Mouse (Mus musculus) CH12.LX (cell line): ENCODE measurements around the gene Olfr49. TPM values are rescaled to one million over a fixed set of nuclear protein-coding genes. Genes with fewer than 3 reads are reported as not detected.

Experiments used
- DNase-seq: peaks from one replicate; pipeline ENCODE4 v3.0.0-alpha.2; 2013; ENCODE audit errors: extremely low read depth
- H3K27ac ChIP-seq: 2 replicates; pipeline ENCODE4 v1.5.1; 2012; ENCODE audit warnings: low read depth, mild to moderate bottlenecking, control low read depth, moderate library complexity; ENCODE audit not compliant: insufficient read depth
- H3K27me3 ChIP-seq: replicated peaks from 2 replicates; pipeline ENCODE3; 2012; ENCODE audit warnings: inconsistent platforms
- H3K36me3 ChIP-seq, 2 experiments: replicated peaks in 1 of 2; 2 replicates each; pipeline versions ENCODE3 to v1.6.1; 2012; ENCODE audit warnings: inconsistent platforms in 1 of 2, low read length in 1 of 2, mild to moderate bottlenecking in 1 of 2, mixed read lengths in 1 of 2, moderate library complexity in 1 of 2; ENCODE audit not compliant: control insufficient read depth in 1 of 2, insufficient read depth in 1 of 2
- H3K4me1 ChIP-seq, 2 experiments: 2 replicates each; pipeline ENCODE4 v1.6.1; 2012; ENCODE audit warnings: inconsistent platforms in 1 of 2, moderate library complexity in 1 of 2; ENCODE audit not compliant: insufficient read depth in 2 of 2, control insufficient read depth in 1 of 2
- H3K4me2 ChIP-seq: 2 replicates; pipeline ENCODE4 v1.6.1; 2012; ENCODE audit warnings: low read depth, mild to moderate bottlenecking, control low read depth; ENCODE audit not compliant: poor library complexity, insufficient read depth, severe bottlenecking
- H3K4me3 ChIP-seq, 3 experiments: fragments of 150-350 bp in 1 of 3; sonication (generic) in 1 of 3; replicated peaks in 1 of 3; 2 replicates each; pipeline versions ENCODE3 to v1.5.1; 2011 to 2012; ENCODE audit warnings: low read depth in 2 of 3, low read length in 2 of 3, mild to moderate bottlenecking in 2 of 3, moderate library complexity in 2 of 3, control low read depth in 1 of 3, improper control_type of control experiment in 1 of 3, inconsistent platforms in 1 of 3, mixed read lengths in 1 of 3; ENCODE audit not compliant: poor library complexity in 1 of 3
- H3K79me2 ChIP-seq: replicated peaks from 2 replicates; pipeline ENCODE4 v1.6.1; 2012; ENCODE audit warnings: mild to moderate bottlenecking, moderate library complexity; ENCODE audit not compliant: control insufficient read depth, poor library complexity, insufficient read depth, severe bottlenecking; ENCODE audit errors: extremely low read depth
- H3K9ac ChIP-seq: 2 replicates; pipeline ENCODE4 v1.6.1; 2012; ENCODE audit warnings: low read depth, mild to moderate bottlenecking, control low read depth, moderate library complexity; ENCODE audit not compliant: insufficient read depth
- H3K9me3 ChIP-seq: replicated peaks from 2 replicates; pipeline ENCODE3; 2012; ENCODE audit warnings: low read length, inconsistent platforms, mixed read lengths
- BHLHE40 ChIP-seq: IDR thresholded peaks from 2 replicates; pipeline ENCODE4 v1.6.1; 2011; ENCODE audit warnings: mild to moderate bottlenecking, low read depth, low read length, improper control_type of control experiment
- CHD1 ChIP-seq: IDR thresholded peaks from 2 replicates; pipeline ENCODE4 v1.6.1; 2012; ENCODE audit warnings: low read depth, low read length, improper control_type of control experiment, inconsistent platforms
- E2F4 ChIP-seq: IDR thresholded peaks from 2 replicates; pipeline ENCODE4 v1.6.1; 2011; ENCODE audit warnings: low read depth, low read length, improper control_type of control experiment; ENCODE audit not compliant: insufficient replicate concordance
- ELF1 ChIP-seq: IDR thresholded peaks from 2 replicates; pipeline ENCODE4 v1.6.1; 2014; ENCODE audit warnings: low read depth, mild to moderate bottlenecking, inconsistent platforms, low read length, improper control_type of control experiment
- EP300 ChIP-seq: IDR thresholded peaks from 2 replicates; pipeline ENCODE4 v1.6.1; 2011; ENCODE audit warnings: low read length, improper control_type of control experiment
- GABPA ChIP-seq: IDR thresholded peaks from 2 replicates; pipeline ENCODE4 v1.6.1; 2012; ENCODE audit warnings: low read depth, low read length, improper control_type of control experiment, inconsistent platforms; ENCODE audit not compliant: insufficient replicate concordance
- HCFC1 ChIP-seq: IDR thresholded peaks from 2 replicates; pipeline ENCODE4 v1.6.1; 2012; ENCODE audit warnings: low read depth, mild to moderate bottlenecking, inconsistent platforms, low read length, improper control_type of control experiment
- IRF4 ChIP-seq: IDR thresholded peaks from 2 replicates; pipeline ENCODE4 v1.6.1; 2014; ENCODE audit warnings: low read depth, mild to moderate bottlenecking, inconsistent platforms, low read length, improper control_type of control experiment
- JUN ChIP-seq: IDR thresholded peaks from 2 replicates; pipeline ENCODE4 v1.6.1; 2011; ENCODE audit warnings: low read depth, mild to moderate bottlenecking, low read length, improper control_type of control experiment, moderate library complexity; ENCODE audit not compliant: insufficient read depth
- KAT2A ChIP-seq: IDR thresholded peaks from 2 replicates; pipeline ENCODE4 v1.6.1; 2012; ENCODE audit warnings: low read length, improper control_type of control experiment, inconsistent platforms; ENCODE audit not compliant: insufficient replicate concordance
- MAFK ChIP-seq: IDR thresholded peaks from 2 replicates; pipeline ENCODE4 v1.6.1; 2011; ENCODE audit warnings: low read length, improper control_type of control experiment; ENCODE audit not compliant: insufficient replicate concordance
- MAX ChIP-seq: IDR thresholded peaks from 2 replicates; pipeline ENCODE4 v1.6.1; 2011; ENCODE audit warnings: low read length, improper control_type of control experiment
- MEF2A ChIP-seq: IDR thresholded peaks from 2 replicates; pipeline ENCODE4 v1.6.1; 2014; ENCODE audit warnings: low read depth, mild to moderate bottlenecking, inconsistent platforms, low read length, improper control_type of control experiment, borderline replicate concordance
- MXI1 ChIP-seq: IDR thresholded peaks from 2 replicates; pipeline ENCODE4 v1.6.1; 2011; ENCODE audit warnings: mild to moderate bottlenecking, low read depth, low read length, improper control_type of control experiment
- MYC ChIP-seq: IDR thresholded peaks from 2 replicates; pipeline ENCODE4 v1.6.1; 2011; ENCODE audit warnings: low read depth, mild to moderate bottlenecking, improper control_type of control experiment, low read length
- NELFE ChIP-seq: IDR thresholded peaks from 2 replicates; pipeline ENCODE4 v1.6.1; 2011; ENCODE audit warnings: low read depth, low read length, improper control_type of control experiment
- POLR2A ChIP-seq: IDR thresholded peaks from 2 replicates; pipeline ENCODE4 v1.6.1; 2011; ENCODE audit warnings: low read depth, mild to moderate bottlenecking, improper control_type of control experiment, low read length
- RAD21 ChIP-seq: IDR thresholded peaks from 2 replicates; pipeline ENCODE4 v1.6.1; 2011; ENCODE audit warnings: low read depth, mild to moderate bottlenecking, low read length, improper control_type of control experiment, moderate library complexity
- RCOR1 ChIP-seq: conservative IDR thresholded peaks from 2 replicates; pipeline ENCODE4 v1.6.1; 2012; ENCODE audit warnings: low read depth, mild to moderate bottlenecking, inconsistent platforms, low read length, improper control_type of control experiment
- SIN3A ChIP-seq: IDR thresholded peaks from 2 replicates; pipeline ENCODE4 v1.6.1; 2012; ENCODE audit warnings: low read length, improper control_type of control experiment, inconsistent platforms
- TBP ChIP-seq: conservative IDR thresholded peaks from 2 replicates; pipeline ENCODE4 v1.6.1; 2011; ENCODE audit warnings: low read depth, low read length, improper control_type of control experiment
- UBTF ChIP-seq: IDR thresholded peaks from 2 replicates; pipeline ENCODE4 v1.6.1; 2012; ENCODE audit warnings: low read depth, mild to moderate bottlenecking, inconsistent platforms, low read length, improper control_type of control experiment, moderate library complexity
- USF1 ChIP-seq: IDR thresholded peaks from 2 replicates; pipeline ENCODE4 v1.6.1; 2014; ENCODE audit warnings: low read depth, mild to moderate bottlenecking, inconsistent platforms, low read length, improper control_type of control experiment
- USF2 ChIP-seq: conservative IDR thresholded peaks from 2 replicates; pipeline ENCODE4 v1.6.1; 2011; ENCODE audit warnings: low read depth, low read length, improper control_type of control experiment
- ZC3H11A ChIP-seq: IDR thresholded peaks from 2 replicates; pipeline ENCODE4 v1.6.1; 2012; ENCODE audit warnings: low read depth, mild to moderate bottlenecking, inconsistent platforms, low read length, improper control_type of control experiment
- ZMIZ1 ChIP-seq: IDR thresholded peaks from 2 replicates; pipeline ENCODE4 v1.6.1; 2012; ENCODE audit warnings: low read depth, mild to moderate bottlenecking, inconsistent platforms, low read length, improper control_type of control experiment
- ZNF384 ChIP-seq: IDR thresholded peaks from 2 replicates; pipeline ENCODE4 v1.6.1; 2012; ENCODE audit warnings: low read depth, low read length, improper control_type of control experiment, inconsistent platforms
- dilution Hi-C: fragments of 300-500 bp; cut with MboI; formaldehyde crosslinking; loops from 2 replicates; pipeline ENCODE4 v1.14.3; 2020; ENCODE audit warnings: low sequenced_read_pairs; ENCODE audit not compliant: extremely low pct_unique_long_range_greater_than_20kb, extremely low pct_ligation_motif_present
- in situ Hi-C: fragments of 300-500 bp; cut with MboI; formaldehyde crosslinking; loops from 3 replicates; pipeline ENCODE4 v1.14.3; 2019; ENCODE audit warnings: low sequenced_read_pairs, low pct_ligation_motif_present, low pct_unique_long_range_greater_than_20kb, mixed read lengths
- polyA plus RNA-seq: library from polyadenylated mRNA; unstranded; fragments of >175 nt; gene quantifications from 2 replicates; pipeline ENCODE4 v1.2.1, GENCODE M21; 2012; ENCODE audit warnings: low read depth; ENCODE audit not compliant: insufficient read length
- total RNA-seq, 2 experiments: library from RNA; depleted of rRNA; stranded (reverse); fragments of 300-350 nt in 1 of 2; fragments of >200 nt in 1 of 2; gene quantifications; 2 replicates each; pipeline ENCODE4 v1.2.3; 2012 to 2014

Olfr49 gene
- total and polyA plus RNA-seq, 3 experiments, result 0.07 TPM; not detected in 2

DNA sequence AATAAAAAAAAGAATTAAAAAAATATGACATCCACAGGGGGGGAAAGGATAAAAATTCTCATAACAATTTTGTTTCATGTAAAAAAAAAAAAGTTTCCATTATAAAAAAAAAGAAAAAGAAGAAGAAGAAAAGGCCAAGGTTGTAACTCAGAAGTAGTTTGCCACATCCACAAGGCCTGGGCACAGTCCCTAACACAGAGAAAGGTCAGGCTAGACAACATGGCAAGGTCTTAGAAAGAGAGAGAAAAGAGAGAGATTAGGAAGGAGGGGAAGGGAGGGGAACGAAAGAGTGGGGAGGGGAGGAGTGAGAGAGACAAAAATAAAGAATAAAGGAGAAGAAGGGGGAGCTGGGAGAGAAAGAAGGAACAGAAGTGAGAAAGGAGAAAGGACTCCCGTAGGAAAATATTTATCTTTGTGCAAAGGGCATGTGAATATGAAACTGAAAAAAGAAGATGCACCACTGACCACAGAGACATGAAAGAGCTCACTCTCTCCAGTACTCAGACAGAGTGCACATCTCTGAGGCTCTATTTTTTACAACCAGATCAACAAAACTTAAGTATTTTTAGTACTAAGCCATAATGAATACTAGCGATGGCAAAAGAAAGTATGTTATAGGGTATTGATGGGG is 12.6 kb downstream of the Olfr49 start:
- no peak for DNase-seq
- no peaks in the 10 kb centered on the region for H3K27me3 ChIP-seq
- H3K9ac ChIP-seq, result no peak overlapping the region
- no peak overlapping the region; the same call in 1 of the 2 replicates for H3K4me2 ChIP-seq
- H3K79me2 ChIP-seq, result no peaks in the 10 kb centered on the region
- dilution Hi-C loops (no loop called here), in situ Hi-C loops (no loop called here)
- peaks cover 3 to 15% of the 10 kb centered on the region in 2 experiments; a peak in 2 of 4 replicates for H3K4me1 ChIP-seq
- peaks cover 11 to 28% of the 10 kb centered on the region in 2 experiments for H3K36me3 ChIP-seq
- H3K4me3 ChIP-seq, result no peak overlapping the region
- peak; percentile 74 for TF ChIP-seq EP300
- TF ChIP-seq ZMIZ1, result no peak
- no peak for TF ChIP-seq NELFE
- TF ChIP-seq HCFC1, result no peak
- TF ChIP-seq MAX, result no peak
- TF ChIP-seq CHD1, result no peak
- no peak for TF ChIP-seq E2F4
- 0 out of 2 replicates have a peak, but pooled peaks have one; percentile 33 for TF ChIP-seq MEF2A
- 0 out of 2 replicates have a peak, but pooled peaks have one; percentile 10 for TF ChIP-seq BHLHE40
- no peak for TF ChIP-seq UBTF
- TF ChIP-seq IRF4, result peak; percentile 82
- no peak for TF ChIP-seq RAD21
- TF ChIP-seq JUN, result no peak
- TF ChIP-seq USF1, result no peak
- no peak for TF ChIP-seq KAT2A
- TF ChIP-seq MXI1, result no peak
- no peak for TF ChIP-seq USF2
- no peak for TF ChIP-seq ELF1
- no peak for TF ChIP-seq SIN3A
- no peak for TF ChIP-seq GABPA
- TF ChIP-seq MYC, result no peak
- TF ChIP-seq ZNF384, result no peak
- TF ChIP-seq TBP, result no peak
- no peak for TF ChIP-seq ZC3H11A
- no peak for TF ChIP-seq POLR2A
- TF ChIP-seq RCOR1, result no peak
- 0 out of 2 replicates have a peak, but pooled peaks have one; percentile 27 for TF ChIP-seq MAFK
- no peaks in the 10 kb centered on the region for H3K9me3 ChIP-seq
- H3K27ac ChIP-seq, result no peak overlapping the region
